Mouse (Mus musculus): ENCODE measurements around the gene Zfp53.

Gene Zfp53

DNA sequence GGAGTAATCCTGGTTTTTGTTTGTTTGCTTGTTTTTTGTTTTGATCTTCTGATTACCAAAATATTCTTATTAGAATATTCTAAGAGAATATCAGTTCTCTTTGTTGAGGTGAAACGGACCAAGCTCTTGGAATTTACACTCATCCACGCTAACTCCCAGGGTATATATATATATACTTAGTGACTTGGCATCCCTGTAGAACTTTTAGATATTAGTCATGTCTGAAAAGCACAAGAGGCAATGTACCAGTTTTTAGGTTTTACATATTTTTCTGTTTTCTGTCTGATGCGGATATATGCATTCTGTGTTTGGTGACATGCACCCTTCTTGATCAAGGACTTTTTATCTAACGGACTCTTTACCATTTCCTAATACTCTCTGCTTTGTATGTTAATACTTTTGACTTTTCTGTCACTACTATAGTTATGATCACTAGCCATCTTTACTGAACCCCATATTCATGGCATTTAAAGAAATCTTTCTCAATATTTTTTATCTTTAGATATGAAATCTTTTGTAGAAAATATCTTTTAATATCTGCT, 28.4 kb downstream of the Zfp53 start:
- no peak for DNase-seq (ENCODE audit: low read depth, low spot score)

DNA sequence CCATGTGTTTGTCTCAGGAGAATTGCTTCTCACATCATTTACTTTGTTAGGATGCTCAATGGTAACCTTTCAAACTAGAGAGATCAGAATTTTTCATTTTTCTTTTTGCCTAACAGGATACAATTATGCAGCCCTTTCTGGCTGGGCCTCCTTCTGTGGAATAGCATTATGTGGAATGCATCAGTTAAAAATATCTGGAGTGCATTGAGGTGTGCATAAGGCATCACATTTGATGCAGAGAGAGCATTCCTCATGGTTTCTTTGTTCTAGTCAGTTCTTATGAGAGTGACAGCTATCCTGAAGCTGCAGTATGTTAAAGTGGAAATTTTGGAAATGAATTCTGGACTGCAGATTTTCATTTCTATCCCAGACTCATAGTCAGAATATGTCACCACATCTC, 37.5 kb downstream of the Zfp53 start:
- DNase-seq (ENCODE audit: low read depth, low spot score), result no peak

GRCm38 (mm10) chr17:21530645-21531330, 42.0 kb downstream of the Zfp53 start:
- DNase-seq (ENCODE audit: low read depth, low spot score), result no peak

DNA sequence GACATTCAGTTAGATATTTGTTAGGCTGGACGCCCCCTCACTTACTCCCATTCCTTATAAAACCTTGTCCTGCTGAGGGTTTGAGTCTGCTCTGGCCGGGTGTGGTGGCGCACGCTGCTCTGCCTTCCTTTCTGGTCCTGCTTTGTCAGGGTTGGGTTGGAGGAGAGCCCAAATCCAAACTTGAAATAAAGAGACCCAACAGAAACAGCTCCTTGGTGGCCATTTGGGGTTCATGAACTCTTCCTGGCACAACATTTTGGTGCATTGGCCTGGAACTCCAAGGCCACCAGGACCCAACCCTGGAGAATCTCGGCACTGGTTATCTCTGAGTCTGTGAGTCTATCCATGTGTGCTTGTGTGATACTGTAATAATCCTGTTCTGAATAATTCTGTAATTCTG, 42.8 kb downstream of the Zfp53 start:
- no peak for DNase-seq (ENCODE audit: low read depth, low spot score)

- peak; percentile 59 for DNase-seq (ENCODE audit: low read depth, low spot score)
Measured at GRCm38 (mm10) chr17:21532101-21532951, 43.5 kb downstream of the Zfp53 start.

GRCm38 (mm10) chr17:21533961-21534360, 45.2 kb downstream of the Zfp53 start:
- DNase-seq (ENCODE audit: low read depth, low spot score), result peak; percentile 6

GRCm38 (mm10) chr17:21534460-21535095, 45.8 kb downstream of the Zfp53 start:
- peak; percentile 88 for DNase-seq (ENCODE audit: low read depth, low spot score)

DNA sequence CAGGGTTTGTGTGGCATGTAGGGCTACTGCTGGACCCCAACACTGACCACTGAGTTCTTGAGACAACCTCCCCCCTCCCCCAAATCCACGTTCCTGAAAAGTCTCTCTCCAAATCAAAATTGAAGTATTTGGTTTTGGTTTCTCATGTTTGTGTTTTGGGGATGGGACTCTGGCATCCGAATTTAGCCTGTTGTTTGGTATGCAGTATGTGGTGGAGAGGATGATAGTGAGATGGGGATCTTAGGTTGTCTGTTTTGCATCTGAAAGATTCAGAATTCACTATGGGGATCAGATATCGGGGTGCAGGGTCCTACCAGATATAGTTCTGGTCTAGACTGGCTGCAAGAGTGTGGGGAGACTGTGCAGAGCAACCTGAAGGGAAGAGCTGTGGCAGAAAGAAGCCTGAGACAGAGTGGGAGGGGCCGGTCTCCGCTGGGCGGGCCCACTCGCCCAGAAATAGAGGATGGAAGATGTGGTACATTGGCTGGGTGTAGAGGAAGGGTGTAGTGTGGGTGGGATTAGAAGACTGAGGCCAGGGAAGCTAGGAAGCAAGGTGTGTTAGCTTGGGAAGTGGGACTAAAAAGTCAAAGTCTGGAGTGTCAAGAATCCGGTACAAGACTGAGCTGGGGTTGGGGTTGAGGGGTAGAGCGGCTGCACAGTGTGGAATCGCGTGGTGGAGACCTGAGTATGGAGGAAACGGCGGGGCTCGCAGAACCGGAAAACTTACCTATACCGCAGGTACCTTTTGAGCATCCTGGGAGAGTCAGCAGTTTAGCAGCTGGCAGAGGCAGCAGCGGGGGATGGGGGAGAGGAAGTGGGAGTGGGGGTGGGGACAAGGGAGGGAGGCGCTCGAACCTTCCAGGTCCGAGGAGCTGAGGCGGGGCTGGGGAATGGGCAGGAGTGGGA, 46.6 kb downstream of the Zfp53 start, which contains the start of gene Zfp52:
Gene Zfp52 (plus strand): TSS at position 444 of the 906 bp plus-strand sequence.
- DNase-seq (ENCODE audit: low read depth, low spot score), result peak; percentile 83

DNA sequence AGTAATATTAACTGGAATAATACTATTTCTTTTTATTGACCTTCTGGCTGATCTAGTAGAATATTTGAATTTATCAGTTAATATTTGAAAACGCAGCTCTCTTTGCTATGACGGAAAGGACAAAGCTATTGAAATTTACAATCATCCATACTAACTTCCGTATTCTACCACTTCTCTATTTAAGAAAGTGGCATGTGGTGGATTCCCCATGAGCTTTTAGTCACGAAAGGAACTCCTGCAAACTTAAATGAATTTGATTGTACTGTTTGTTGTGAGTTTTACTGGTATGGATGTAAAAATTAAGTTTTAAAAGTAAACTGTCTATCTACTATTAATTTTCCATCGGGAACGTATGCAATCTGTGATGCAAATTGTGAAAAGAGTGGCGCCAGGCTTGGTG, 47.3 kb downstream of the Zfp53 start:
- DNase-seq (ENCODE audit: low read depth, low spot score), result peak; percentile 28

- DNase-seq (ENCODE audit: low read depth, low spot score), result peak; percentile 74
Measured at GRCm38 (mm10) chr17:21536676-21537075, 47.9 kb downstream of the Zfp53 start.

GRCm38 (mm10) chr17:21557831-21558230, 69.0 kb downstream of the Zfp53 start:
- DNase-seq (ENCODE audit: low read depth, low spot score), result no peak
